Mouse (Mus musculus): ENCODE data around the gene Gabrb2.

Gabrb2 gene

DNA sequence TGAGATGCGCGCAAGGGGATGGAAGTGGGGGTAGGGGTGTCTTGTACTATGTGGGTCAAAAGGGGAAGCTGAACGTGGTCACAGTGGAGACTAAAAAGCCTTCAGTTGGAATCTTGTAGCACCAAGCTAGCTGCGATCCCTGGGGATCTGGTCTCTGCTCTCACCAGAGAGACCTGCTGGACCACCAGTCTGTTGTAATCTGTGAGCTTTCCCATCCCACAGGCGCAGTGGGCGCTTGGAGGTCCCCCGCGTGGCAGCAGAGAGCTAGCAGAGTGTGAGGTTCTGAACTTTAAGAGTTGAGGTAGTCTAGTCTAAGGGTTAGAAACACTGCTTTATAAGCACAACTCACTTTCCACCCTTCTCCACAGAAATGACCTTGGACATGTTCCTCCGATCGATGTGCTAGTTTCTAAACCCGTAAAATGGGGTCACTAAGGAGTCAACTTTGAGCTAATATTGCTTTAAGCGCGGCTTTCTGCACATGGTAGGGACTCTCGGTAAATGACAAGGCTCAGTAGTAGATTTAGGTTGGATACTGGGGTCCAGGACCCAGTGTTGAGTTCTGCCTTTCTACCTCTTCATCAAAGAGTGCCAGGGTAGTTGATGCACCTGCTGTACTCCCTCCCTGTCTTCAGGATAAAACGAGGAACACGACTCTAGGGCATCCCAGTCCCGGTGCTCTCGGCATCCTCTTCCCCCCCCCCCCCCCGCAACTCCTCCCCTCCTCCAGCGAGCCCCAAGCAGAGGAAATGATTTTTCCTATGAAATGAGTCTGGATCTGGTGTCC, at the start of gene Gabrb2:
Gene Gabrb2, plus strand, starts transcription at position 762 of the 787 bp plus-strand sequence.
- no peak for DNase-seq (ENCODE audit: low read depth, low spot score)

GRCm38 (mm10) chr11:42378983-42379382, 40.6 kb upstream of the Gabrb2 start:
- no peak for DNase-seq (ENCODE audit: low read depth, low spot score)

- DNase-seq (ENCODE audit: low read depth, low spot score) = no peak
These were observed 33.1 kb upstream of the Gabrb2 start for GRCm38 (mm10) chr11:42386486-42386885.

- no peak for DNase-seq (ENCODE audit: low read depth, low spot score)
These were observed 28.8 kb upstream of the Gabrb2 start for GRCm38 (mm10) chr11:42390682-42391290.

- DNase-seq (ENCODE audit: low read depth, low spot score) = no peak
These were observed 26.1 kb upstream of the Gabrb2 start for GRCm38 (mm10) chr11:42393451-42393850.

GRCm38 (mm10) chr11:42419791-42420633, 455 bp downstream of the Gabrb2 start:
- DNase-seq (ENCODE audit: low read depth, low spot score) = no peak

DNA sequence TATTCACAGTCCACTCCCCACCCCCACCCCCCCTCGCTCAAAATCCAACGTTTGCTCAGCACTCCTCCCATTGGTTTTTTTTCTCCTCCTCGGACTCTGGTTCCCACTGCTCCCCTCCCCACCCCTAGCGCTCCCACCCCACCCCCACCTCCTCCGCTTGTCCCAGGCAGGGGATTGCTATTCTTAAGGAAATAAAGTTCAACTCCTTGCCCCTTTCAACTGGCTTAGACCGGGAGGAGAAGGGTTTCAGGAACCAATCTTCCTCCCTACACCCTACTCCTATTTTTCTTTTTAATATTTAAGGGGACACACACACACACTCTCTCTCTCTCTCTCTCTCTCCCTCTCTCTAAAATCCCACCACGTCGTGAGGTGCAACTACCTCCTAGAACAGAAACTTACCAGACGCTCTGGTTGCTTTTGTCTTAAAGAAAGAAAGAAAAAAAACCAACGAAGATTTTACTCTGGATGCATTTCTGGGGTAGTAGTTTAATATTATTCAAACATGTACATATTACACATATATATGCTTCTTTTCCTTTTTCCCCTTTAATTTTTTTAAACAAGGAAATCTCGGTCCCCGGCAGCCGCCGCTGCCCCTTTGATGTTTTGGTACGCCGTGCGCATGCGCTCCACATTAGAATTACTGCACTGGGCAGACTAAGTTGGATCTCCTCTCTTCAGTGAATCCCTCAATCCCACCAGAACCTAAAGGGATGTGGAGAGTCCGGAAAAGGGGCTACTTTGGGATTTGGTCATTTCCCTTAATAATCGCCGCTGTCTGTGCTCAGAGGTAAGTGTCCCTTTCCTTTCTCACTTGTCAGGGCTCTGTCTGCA, 1.3 kb downstream of the Gabrb2 start:
- DNase-seq (ENCODE audit: low read depth, low spot score) = no peak

- DNase-seq (ENCODE audit: low read depth, low spot score) = no peak
These were observed 3.7 kb downstream of the Gabrb2 start for GRCm38 (mm10) chr11:42423231-42423630.

DNA sequence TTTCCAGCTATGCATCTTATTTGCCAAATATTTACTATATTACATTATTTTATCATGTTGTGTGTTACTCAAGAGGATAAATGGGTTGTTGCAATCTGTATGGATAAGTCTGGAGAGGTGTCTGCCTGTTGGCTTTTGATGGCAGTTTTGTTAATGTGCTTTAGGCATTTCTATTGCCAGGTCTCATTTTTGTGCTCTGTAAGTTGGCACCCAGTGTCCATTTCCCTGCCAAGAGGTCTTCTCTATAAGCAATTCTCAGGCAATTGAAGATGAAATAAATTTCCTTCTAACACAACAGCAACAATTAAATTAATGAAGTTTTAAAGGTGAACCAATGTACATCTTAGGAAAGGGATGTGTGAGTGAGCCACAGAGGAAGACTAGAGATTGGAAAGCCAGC, 11.9 kb downstream of the Gabrb2 start:
- no peak for DNase-seq (ENCODE audit: low read depth, low spot score)

GRCm38 (mm10) chr11:42438978-42439377, 19.4 kb downstream of the Gabrb2 start:
- DNase-seq (ENCODE audit: low read depth, low spot score) = no peak

DNA sequence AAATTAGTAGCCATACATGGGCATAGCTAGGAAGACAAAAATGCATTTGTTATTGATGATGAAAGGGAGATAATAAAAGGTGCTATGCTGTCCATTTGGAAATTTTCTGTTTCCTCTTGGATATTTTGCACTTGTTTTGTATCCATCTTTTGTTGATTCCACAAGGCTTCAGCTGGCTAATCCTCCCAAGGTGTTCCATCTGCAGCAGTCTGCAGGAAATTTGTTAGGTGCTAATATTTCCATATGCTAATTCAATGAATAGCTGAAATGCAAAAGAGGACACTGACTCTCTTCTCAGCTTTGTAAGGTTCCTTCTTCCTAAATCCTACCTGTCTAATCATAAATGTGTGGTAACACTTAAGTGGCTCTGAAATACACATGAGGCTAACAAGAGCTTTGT, 24.1 kb downstream of the Gabrb2 start:
- DNase-seq (ENCODE audit: low read depth, low spot score) = no peak

DNA sequence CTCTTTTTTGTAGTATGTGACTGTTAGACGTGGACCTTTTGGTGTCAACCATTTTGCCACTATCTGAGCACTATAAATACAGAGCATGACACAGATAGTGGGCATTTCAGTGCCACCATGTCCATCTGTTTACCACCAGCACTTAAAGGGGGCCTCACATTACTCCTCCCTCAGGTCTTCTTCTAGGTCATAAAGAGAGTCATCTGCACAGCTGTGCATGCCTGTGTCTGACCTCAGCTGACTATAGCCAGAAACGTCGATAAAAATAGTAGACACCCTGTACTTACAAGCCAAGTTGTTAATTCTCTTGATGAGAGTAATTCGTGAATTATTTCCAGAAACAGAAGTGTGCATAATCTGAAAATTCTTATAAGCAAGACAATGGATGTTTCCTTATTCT, 29.4 kb downstream of the Gabrb2 start:
- no peak for DNase-seq (ENCODE audit: low read depth, low spot score)

GRCm38 (mm10) chr11:42464136-42464535, 44.6 kb downstream of the Gabrb2 start:
- no peak for DNase-seq (ENCODE audit: low read depth, low spot score)

- DNase-seq (ENCODE audit: low read depth, low spot score) = no peak
These were observed 48.8 kb downstream of the Gabrb2 start for GRCm38 (mm10) chr11:42468381-42468780.

- no peak for DNase-seq (ENCODE audit: low read depth, low spot score)
These were observed 55.0 kb downstream of the Gabrb2 start for GRCm38 (mm10) chr11:42474523-42474922.

GRCm38 (mm10) chr11:42487625-42488024, 68.1 kb downstream of the Gabrb2 start:
- DNase-seq (ENCODE audit: low read depth, low spot score) = no peak

GRCm38 (mm10) chr11:42501166-42501565, 81.6 kb downstream of the Gabrb2 start:
- no peak for DNase-seq (ENCODE audit: low read depth, low spot score)

GRCm38 (mm10) chr11:42505436-42505835, 85.9 kb downstream of the Gabrb2 start:
- no peak for DNase-seq (ENCODE audit: low read depth, low spot score)

DNA sequence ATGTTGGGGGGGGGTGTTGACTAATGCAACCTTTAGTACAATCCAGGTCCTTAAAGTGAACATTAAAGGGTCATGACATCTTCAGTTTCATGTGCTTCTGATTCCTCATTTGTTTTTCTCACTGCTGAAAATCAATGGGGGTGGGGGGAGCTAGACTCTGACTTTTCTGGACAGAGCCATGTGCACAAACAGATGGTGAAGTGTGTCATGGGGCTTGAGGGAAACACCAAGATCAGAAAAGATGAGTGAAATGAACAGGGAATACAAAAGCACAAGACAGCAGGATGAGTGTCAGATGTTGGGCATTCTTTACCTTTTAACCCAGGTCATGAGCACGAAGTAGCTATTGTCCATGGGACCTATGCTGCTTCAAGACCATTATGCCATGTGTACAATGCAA, 86.4 kb downstream of the Gabrb2 start:
- DNase-seq (ENCODE audit: low read depth, low spot score) = no peak

GRCm38 (mm10) chr11:42521960-42522359, 102.4 kb downstream of the Gabrb2 start:
- DNase-seq (ENCODE audit: low read depth, low spot score) = no peak

DNA sequence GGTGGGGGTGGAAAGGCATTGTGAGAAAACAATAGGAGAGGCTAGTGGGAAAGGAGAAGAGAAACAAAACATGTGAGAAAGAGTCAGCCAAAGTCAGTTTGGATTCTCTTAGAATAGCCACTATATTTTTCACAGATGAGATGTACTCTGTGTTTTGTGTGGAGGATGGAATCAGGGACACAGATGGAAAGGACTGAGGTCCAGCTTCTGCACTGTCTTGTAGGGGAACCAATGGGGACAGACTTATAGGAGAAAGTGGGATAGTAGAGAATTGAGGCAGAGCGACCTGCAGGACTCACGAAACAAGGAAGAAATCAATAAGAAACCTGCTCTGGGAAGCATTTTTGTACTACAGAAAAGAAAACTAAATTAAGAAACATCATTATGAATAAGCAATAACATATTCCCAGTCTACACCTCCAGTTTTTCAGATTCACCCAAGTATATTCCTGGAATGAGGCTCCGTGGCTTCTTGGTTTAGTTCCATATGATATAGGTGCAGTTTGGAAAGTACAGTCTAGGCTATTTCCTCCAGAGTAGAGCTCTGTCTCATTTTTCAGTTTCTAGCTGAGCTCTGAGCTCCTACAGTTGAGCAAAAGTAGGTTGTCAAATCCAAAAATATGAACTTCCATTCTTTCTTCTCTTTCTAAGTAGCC, 108.8 kb downstream of the Gabrb2 start:
- no peak for DNase-seq (ENCODE audit: low read depth, low spot score)
